Mouse (Mus musculus): ENCODE results near the gene Dlg1.
A peak's percentile ranks its signal among the peaks of the same experiment; 100 is the strongest.
"Not testable (repeated sequence)": the region's sequence is repeated elsewhere in the genome, so short reads cannot be mapped to it uniquely, and the experiment has no call there.

Dlg1 gene

GRCm38 (mm10) chr16:31655531-31655930, 7.7 kb upstream of the Dlg1 start:
- DNase-seq (ENCODE audit: low read depth), result peak; percentile 51

GRCm38 (mm10) chr16:31657502-31657901, 5.7 kb upstream of the Dlg1 start:
- no peak for DNase-seq (ENCODE audit: low read depth)

- DNase-seq (ENCODE audit: low read depth), result peak; percentile 39
These were observed 4.5 kb upstream of the Dlg1 start for GRCm38 (mm10) chr16:31658539-31659334.

- peak; percentile 82 for DNase-seq (ENCODE audit: low read depth)
These were observed 3.8 kb upstream of the Dlg1 start for GRCm38 (mm10) chr16:31659453-31659852.

GRCm38 (mm10) chr16:31662556-31663378, 476 bp upstream of the Dlg1 start:
- no peak for DNase-seq (ENCODE audit: low read depth)

GRCm38 (mm10) chr16:31664287-31664597, 999 bp downstream of the Dlg1 start:
- no peak for DNase-seq (ENCODE audit: low read depth)

- no peak for DNase-seq (ENCODE audit: low read depth)
These were observed 9.0 kb downstream of the Dlg1 start for GRCm38 (mm10) chr16:31672202-31672601.

GRCm38 (mm10) chr16:31677463-31677862, 14.2 kb downstream of the Dlg1 start:
- peak; percentile 81 for DNase-seq (ENCODE audit: low read depth)

GRCm38 (mm10) chr16:31682291-31682690, 19.0 kb downstream of the Dlg1 start:
- DNase-seq (ENCODE audit: low read depth), result no peak

- DNase-seq (ENCODE audit: low read depth), result no peak
These were observed 20.6 kb downstream of the Dlg1 start for GRCm38 (mm10) chr16:31683670-31684430.

- no peak for DNase-seq (ENCODE audit: low read depth)
These were observed 21.5 kb downstream of the Dlg1 start for GRCm38 (mm10) chr16:31684771-31685170.

GRCm38 (mm10) chr16:31687766-31688165, 24.5 kb downstream of the Dlg1 start:
- DNase-seq (ENCODE audit: low read depth), result no peak

GRCm38 (mm10) chr16:31695286-31696020, 32.2 kb downstream of the Dlg1 start:
- no peak for DNase-seq (ENCODE audit: low read depth)

- no peak for DNase-seq (ENCODE audit: low read depth)
These were observed 33.1 kb downstream of the Dlg1 start for GRCm38 (mm10) chr16:31696367-31696766.

- no peak for DNase-seq (ENCODE audit: low read depth)
These were observed 34.1 kb downstream of the Dlg1 start for GRCm38 (mm10) chr16:31697341-31697740.

GRCm38 (mm10) chr16:31705213-31705612, 42.0 kb downstream of the Dlg1 start:
- DNase-seq (ENCODE audit: low read depth), result peak; percentile 50

GRCm38 (mm10) chr16:31705904-31706303, 42.7 kb downstream of the Dlg1 start:
- no peak for DNase-seq (ENCODE audit: low read depth)

GRCm38 (mm10) chr16:31707326-31707725, 44.1 kb downstream of the Dlg1 start:
- DNase-seq (ENCODE audit: low read depth), result no peak

GRCm38 (mm10) chr16:31722991-31723390, 59.7 kb downstream of the Dlg1 start:
- peak; percentile 14 for DNase-seq (ENCODE audit: low read depth)

- DNase-seq (ENCODE audit: low read depth), result peak; percentile 71
These were observed 60.9 kb downstream of the Dlg1 start for GRCm38 (mm10) chr16:31724121-31724520.

- DNase-seq (ENCODE audit: low read depth), result no peak
These were observed 61.6 kb downstream of the Dlg1 start for GRCm38 (mm10) chr16:31724818-31725217.

- not testable (repeated sequence) for DNase-seq (ENCODE audit: low read depth)
These were observed 67.7 kb downstream of the Dlg1 start for GRCm38 (mm10) chr16:31730971-31731370.

All from 416B (cell line).